Mouse (Mus musculus) left cerebral cortex, adult 8-10 months (tissue): ENCODE measurements around the gene Tekt3. TPM values are rescaled to one million over a fixed set of nuclear protein-coding genes. Genes with fewer than 3 reads are reported as not detected.

Source experiments
- DNase-seq, 2 experiments: peaks; one replicate each; pipeline ENCODE4 v3.0.0; 2022; ENCODE audit warnings: low spot score in 2 of 2
- total RNA-seq, 4 experiments: library from RNA; stranded (reverse); gene quantifications; 2 replicates each; pipeline ENCODE4 v1.2.4; 2022

Tekt3 gene
- total RNA-seq, 4 experiments from 2014 or later = 0.18 to 0.34 (median 0.21) TPM; not detected in 1

DNA sequence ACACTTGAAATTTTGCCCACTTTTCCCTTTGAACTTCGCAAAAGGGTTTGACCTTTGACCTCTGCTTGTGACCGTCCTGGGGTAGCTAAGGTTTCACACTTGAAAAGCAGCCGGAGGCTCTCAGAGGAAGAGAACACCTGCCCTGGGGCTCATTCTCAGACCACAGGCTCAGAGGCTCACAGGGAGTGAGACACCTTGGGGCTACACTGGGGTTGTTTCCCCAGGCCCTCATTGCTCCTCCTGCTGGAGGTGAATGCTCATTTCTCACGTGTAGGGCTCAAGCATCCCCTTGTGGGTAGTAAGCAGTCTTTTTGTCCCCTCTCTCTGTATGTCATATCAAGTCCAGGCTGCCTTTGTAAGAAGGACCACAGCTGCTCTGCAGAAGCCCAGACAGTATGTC lies 62.9 kb downstream of the Tekt3 start:
- DNase-seq = no peak

DNA sequence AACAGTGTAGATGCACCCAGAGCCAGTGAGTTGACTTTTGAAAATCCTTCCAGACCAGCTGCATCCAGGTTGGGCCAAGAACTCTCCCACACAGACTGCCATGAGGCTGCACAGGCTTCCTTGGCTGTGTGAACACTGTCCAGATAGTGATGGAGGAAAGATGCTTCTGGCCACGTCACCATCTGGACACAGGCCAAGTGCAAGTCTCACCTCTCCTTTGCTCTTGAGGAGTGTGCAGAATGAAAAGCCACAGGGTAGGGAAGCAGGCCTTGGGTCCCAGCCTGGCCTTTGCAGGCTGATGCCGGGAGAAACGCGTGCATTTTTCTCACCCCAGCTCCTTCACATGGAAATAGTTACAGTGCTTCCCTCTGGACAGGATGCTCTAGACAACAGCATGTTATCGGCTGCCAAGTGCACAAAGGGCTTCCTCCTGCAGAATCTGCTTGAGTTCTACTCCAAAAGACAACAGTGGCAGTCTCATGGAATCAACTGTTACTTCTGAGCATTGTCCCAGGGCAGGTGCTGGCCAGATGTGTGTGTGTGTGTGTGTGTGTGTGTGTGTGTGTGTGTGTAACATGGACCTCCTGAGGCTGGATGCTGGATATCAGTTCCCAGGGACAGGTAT lies 64.5 kb downstream of the Tekt3 start:
- DNase-seq = no peak

DNA sequence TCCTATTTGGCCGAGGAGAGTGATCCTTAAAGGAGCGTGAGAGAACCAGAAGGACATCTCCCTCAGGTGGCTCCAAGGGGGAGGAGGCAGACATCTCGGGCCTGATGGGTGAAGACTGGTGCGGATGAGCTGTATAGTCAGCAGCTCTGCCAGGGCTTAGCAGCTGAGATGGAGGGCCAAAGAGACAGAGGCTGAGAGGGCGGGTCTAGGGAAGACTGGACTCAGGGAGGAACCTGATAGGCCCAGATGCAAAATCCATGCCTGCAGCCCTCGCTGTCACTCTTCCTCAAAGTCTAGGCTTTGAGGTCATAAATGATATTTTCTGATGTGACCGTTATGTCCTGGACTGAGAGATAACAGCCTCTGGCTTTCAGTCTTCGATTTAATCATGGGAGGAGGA lies 65.5 kb downstream of the Tekt3 start:
- no peak for DNase-seq

DNA sequence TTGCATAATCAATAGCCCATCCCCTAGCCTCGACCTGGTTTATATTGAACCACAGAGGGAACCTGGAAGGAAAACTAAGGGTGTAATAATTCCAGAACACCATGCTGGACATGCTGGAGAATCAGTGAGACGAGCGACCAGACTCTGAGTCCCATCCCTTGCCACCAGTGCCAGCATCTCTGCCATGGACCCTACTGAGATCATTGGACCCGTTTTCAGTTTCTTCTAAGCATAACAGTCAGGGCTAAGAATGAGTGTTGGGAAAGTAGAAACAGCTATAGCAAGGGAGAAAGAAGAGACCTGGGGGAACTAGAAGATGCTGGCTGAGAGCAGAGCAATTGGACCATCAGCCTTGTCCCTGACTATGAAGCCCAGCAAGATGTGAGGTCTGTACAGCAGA lies 66.1 kb downstream of the Tekt3 start:
- no peak for DNase-seq

DNA sequence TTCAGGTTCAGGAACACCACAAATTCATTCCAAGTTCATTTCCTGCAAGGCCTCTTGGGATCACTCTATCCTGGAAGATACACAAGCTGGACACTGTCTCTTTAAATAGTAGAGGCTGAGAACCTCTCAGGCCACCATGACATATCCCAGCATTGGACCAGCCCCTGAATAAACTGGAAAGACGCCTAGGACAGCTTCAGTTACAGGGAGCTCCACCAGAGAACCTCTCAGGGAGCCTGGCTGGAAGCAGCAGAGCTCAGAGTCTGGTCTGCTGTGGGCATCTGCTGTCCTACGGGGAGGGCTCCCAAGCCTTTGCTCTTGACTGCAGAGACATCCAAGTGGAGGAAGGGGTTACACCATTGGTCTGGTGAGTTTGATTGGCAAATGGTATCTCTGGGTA lies 67.3 kb downstream of the Tekt3 start, which contains the start of gene Pmp22:
Pmp22 (plus strand) TSS at position 199 of the 400 bp plus-strand sequence.
- no peak for DNase-seq

DNA sequence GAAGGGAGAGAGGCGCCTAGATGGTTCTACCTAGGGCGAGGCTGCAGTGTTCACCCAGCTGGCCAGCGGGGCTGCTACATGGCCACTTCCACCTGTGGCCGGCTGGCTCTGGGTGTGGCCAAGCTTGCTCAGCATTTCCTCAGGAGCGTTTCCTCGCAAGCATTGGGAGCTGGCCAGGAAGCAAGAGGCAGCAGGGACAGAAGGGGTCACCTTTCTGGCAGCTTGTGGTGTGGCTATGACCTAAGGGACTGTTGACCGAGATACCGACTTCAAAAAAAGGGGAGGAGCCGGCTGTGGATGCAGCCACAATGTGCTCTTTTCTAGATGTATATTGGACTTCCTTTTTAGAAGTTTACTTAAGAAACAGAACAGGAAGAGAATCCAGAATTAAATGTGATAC lies 67.9 kb downstream of the Tekt3 start:
- DNase-seq = no peak

DNA sequence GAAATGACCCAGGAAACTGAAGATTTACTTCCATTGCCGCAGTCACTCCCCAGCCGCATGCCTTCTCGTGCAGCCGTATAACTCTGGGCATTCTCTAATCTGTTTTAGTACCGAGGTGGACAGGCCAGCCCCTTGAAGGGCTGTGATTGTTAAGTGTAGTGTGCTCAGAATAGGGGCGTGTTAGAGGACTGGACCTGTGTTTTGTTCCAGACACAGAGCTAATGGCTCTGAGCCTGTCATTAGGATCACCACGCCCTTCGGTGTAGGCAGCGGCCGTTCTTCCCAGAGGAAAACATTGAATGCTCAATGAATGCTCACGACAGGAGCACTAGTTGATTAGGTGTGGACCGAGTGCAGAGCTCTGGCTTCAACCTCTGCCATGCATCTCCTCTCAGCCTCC lies 68.4 kb downstream of the Tekt3 start:
- DNase-seq = no peak

DNA sequence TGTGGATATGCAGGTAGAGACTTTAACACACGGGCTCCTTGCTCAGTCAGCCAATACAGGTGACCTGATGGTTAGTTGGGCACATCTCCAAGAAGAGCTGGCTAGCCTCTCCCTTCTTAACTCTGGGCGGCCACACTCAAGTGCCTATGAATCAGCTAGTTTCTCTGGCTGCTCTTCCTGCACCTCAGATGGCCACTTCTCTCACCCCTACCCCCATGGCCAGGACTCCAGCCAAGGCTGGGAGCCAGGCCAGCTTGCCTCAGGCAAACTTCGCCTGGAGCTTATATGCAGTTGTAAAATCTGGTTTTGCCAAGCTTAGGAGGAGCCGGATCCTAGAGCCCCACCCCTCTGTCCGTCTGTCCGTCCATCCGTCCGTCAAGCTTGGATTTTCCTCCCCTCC lies 69.0 kb downstream of the Tekt3 start:
- peak in 1 of 2 experiments; percentile 26 for DNase-seq

DNA sequence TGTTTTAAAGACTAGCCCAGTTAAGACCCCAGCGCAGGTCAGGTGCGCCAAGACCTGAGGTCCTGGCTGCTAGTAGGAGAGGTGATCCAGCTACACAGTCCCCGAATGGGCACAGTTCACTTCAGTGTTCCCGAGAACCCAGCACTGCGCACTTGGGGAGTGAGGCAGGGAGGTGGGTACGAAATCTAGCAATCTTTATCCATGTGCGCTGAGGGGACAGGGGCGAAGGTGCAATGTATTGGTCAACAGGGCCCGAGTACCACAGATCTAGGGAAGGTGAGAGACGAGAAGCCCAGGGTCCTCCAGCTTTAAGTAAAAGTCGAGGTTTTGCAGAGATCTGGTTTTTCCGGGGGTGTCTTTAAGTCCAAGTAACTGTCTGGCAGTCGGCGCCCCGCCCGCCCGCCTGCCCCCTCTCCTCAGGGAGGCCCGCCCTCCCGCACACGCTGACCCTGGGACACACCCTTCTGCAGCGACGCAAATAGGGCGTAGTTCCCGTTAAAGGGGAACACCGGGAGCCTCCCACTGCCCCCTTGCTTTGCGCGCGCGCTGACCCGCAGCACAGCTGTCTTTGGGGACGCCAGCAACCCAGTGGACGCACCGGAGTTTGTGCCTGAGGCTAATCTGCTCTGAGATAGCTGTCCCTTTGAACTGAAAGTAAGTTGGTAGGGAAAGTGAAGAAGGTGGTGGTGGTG lies 69.7 kb downstream of the Tekt3 start:
- no peak for DNase-seq

DNA sequence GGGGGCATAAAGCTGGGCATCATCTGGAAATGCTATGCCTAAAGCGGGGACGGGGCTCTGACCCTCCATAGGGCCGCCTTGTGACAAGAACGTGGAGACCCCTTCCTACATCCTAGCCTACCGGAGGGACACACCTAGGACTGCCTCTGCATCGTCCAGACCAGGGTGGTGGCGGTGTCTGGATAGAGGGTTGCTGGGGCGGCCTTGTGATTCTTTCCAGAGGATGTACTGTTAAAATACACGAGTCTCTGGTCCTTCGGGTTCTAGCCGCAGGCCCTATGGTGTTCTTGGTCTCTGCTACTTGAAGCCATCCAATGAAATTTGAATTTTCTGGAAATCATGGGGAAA lies 70.2 kb downstream of the Tekt3 start:
- DNase-seq = no peak

DNA sequence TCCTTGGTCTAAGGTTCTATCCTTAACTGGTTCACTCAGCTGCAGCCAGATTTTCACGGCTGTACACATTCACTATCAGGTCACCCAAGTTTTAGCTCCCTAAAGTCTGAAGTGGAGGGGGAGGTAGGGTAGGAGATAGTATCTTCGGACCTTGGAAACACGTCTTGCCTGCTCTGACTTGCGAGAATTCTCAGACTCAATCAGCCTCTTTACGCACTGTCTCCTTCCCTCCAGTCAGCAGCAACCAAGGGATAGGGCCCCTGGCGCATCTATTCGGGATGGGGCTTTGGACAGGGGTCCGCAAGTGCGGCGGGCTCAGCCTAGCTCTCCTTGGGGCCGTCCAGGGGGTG lies 70.7 kb downstream of the Tekt3 start:
- DNase-seq = no peak

DNA sequence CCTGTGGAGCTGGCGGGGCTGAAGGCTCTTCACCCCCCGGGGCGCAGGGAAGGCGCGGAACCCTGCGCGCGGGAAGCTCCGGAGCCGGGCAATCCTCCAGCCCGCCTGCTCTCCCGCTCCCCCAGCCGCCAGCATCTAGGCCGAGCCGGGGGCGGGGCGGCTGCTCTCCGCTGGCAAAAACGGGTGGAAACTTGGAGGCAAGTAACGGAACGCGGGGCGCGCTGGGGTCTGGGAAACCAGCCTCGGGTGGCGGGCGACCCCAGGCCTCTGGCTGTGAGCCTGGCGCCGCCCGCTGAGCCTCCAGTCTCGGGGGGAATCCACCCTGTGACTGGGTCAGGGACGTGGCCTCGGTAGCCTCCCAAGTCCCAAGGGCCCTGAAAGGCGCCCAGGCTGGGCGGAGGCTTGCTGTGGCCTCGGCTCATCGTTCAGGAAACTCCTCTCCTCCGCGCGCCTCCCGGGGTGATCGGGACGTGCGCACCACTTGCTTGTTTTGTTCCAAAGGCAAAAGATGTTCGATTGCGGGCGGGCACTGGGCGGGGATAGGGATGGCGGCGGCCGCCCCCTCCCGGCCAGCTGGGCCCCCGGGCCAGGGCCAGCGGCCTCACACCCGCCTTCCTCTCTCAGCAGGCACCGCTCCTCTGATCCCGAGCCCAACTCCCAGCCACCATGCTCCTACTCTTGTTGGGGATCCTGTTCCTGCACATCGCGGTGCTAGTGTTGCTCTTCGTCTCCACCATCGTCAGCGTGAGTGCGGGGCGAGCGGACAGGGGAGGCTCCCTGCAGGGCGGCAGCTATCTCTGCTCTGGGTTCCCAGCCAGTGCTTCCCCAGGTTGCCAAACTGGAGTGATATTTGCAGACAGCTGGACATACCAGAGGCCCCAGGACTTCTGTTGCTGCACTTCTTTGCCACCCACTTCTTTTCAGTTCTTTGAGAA lies 71.3 kb downstream of the Tekt3 start:
- peak; percentile 49 to 63 for DNase-seq

DNA sequence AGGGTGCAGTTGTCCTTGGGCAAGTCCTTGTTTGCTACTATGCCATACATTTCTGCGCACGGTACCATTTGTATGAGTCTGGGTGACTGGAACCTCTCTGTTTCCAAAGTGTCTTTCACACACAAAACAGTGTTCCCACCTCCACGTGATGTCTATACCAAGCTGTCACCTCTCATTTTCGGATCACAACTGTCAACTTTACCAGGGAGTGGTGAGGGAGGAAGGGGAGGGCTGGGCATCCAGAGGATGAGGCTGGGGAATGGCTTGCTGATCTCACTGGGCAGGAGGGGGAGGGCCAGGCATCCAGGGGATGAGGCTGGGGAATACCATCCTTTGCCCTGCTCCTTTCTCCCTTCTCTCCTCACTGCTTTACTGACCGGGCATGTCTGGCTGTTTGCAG lies 72.6 kb downstream of the Tekt3 start:
- DNase-seq = no peak

DNA sequence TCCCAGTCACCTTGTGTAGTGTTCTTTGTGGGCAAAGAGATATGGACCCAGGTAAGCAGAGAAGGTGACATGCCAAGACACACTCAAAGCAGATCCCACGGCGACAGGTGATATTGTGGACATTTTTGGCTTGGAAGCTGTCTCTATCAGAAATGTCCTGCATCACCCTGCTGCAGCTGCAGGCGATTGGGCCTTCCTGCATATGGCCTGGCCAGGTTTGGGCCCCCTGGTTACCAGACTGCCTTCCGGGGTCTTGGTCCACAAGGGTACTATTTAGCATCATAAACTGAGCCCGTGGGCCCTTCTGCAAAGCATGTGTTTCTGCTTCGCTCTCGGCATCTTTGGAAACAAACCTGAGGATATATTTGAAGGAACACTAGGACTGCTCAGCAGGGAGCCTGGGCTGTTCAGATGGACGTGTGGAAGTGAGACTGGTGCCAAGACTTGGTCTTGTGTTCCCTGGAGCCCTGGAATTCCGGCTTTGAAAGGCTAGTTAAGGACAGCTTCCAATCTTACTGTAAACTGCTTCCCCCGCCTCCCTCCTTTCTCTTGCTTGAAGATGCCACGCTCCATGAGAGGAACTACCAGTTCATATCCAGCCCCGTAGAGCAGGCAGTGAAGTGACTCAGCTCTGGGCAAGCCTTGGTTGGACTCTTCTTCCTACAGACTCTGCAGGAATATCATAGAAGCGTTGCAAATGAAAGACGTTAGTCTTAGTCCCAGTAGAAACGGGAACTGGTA lies 73.5 kb downstream of the Tekt3 start:
- no peak for DNase-seq

DNA sequence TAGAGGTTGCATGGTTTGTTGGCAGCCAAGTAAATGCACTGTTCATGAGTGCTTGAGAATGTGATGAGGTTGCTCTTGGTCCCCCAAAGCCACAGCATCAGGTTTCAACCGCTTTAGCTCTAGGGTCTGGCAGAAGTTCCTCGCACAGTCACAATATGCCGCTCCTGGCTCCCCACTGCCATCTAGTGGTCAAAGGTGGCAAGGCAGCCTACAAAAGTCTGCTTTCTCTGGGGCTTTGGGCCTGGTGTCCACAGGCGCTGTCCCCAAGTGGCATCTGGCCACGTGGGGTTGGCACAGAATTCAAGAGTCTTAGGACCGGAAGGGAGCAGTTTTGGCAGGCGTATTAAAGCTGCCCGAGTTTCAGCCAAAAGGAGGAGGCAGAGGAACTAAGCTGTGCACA lies 74.2 kb downstream of the Tekt3 start:
- peak; percentile 86 to 99 for DNase-seq

DNA sequence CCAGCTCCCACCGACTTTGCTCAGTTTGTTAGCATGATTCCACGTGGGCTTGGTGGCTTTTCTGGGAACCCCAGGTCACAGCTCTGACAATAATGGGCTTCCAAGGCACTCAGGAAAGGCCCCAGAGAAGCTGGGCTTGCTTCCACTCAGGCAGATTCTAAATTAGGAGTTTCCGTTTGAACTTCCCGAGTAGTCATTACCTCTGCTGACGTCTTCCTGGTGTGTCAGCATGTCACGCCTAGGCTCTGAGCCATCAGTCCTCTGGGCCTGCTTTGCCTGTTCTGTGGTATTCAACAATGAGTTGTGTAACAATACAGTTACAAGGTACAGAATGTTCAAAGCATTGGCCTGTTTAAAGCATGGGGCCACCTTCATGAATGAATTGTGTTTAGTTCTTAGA lies 74.8 kb downstream of the Tekt3 start:
- peak in 1 of 2 experiments; percentile 36 for DNase-seq

DNA sequence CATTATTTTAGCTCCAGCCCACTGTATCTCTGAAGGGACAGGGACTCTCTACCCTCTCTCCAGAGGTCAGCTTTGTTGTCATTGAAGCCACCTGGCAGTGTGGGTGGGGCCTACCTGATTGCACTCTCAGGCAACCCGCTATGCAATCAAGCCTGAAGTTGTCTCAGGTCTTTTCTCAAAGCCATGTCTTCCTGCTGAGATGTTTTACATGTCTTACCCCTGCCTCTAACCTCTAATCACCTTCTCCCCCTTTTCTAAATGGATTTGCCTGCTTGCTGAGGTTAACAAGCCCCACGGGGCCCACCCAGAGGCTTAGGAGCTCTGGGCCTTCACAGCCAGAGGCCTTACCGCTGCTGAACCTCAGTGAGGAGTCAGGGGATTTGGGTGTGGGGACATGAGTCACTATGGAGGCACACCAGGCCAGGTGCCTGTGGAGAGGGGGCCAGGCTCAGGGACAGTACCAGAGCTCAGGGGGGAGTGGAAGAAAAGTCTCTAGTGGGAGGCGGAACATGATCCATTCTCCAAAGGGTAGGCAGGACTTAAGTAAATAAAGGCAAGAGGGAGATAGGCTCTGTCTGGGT lies 75.5 kb downstream of the Tekt3 start:
- no peak for DNase-seq

DNA sequence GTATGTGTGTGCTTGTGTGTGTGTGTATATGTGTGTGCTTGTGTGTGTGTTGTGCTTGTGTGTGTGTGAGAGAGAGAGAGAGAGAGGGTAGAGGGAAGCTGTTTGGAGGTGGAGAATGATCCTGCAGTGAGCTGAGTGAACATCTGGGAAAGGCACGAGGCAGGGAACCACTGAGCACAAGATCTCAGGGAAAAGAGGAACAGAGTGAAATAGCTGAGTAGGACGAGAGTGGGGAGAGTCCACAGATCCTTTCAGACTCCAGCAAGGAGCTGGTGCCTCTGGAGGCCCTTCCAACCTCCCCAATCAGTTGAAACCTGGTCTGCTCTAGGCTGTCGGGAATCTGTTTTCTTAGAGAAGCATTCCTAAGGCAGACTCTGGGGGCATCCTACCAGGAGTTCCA lies 77.3 kb downstream of the Tekt3 start:
- no peak for DNase-seq

DNA sequence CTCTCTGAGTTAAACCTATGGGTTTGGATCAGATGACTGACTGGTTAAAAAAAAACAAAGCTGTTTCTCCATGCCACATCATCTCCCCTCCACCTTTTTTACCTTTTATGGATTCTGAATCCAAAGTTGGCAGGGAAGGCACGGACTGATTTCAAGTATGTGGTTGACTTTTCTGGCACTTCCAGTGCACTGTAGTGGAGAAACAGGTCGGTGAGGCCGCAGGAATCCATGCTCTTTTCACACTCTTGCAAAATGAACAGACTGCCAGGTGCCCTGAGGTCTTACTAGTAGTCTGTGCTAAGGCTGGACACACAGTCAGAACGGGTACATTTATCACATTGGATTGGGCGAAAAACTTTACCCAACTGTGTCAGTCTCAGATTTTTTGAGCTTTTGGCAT lies 80.9 kb downstream of the Tekt3 start:
- no peak for DNase-seq

DNA sequence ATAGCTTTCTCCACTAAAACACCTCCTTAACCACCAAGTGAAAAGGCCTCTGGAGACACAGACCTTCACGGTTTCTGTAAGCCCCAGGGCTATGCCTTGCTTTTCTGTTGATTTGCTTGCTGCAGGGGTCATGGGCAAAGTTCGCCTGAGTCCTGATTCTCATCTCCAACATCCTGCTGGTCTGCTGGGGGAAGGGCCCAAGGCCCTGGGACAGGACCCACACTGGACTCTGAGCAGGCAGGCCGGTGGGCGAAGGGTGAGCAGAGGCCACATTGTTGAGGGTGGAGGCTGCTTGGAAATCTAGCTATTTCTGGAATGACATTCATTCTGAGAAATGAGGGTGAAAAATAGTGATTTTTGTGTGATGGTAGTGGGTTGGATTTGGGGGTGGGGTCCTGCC lies 81.4 kb downstream of the Tekt3 start:
- no peak for DNase-seq

DNA sequence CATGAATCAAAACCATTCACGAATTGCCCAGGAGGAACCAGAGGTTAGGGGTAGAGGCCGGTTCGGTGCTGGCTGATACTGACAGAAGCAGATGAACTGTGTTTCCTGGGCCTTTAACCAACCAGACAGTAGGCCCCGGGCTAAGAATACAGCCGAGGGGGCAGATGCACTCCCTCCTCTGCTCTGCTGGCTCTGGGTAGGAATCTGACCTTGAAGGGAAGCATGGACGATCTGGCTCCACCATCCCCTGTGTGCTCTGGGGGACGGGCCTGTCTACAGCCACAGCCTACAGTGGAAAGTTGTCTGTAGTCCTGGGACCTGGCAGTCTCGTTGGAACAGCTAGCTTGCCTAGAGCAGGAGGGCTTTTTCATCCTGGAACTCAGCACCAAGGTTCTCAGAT lies 82.0 kb downstream of the Tekt3 start:
- no peak for DNase-seq
